Mouse (Mus musculus): ENCODE measurements at regions not wholly inside any gene's neighbourhood (a gene's known extent, or its start where the extent isn't known, plus 50 kb on each side); places are given as distances from the start of the nearest gene placed in this dataset.

- no peaks in the 10 kb centered on the region for H3K4me1 ChIP-seq
- no peak overlapping the region for H3K4me3 ChIP-seq (replicated peaks)
- TF ChIP-seq GATA1 (IDR thresholded peaks at IDR 0.05; ENCODE audit: borderline replicate concordance, low read length) (no peak), FLI1 (IDR thresholded peaks at IDR 0.05; ENCODE audit: low read length) (no peak)
- peaks cover 52% of the 10 kb centered on the region for H3K27me3 ChIP-seq (replicated peaks)
- H3K36me3 ChIP-seq (replicated peaks; ENCODE audit: low read length) = no peaks in the 10 kb centered on the region
- H3K9me3 ChIP-seq = no peaks in the 10 kb centered on the region
These were observed 90.1 kb upstream of the Dio3 start for GRCm38 (mm10) chr12:110188641-110189328.

- no peaks in the 10 kb centered on the region for H3K4me1 ChIP-seq
- H3K4me3 ChIP-seq (replicated peaks) = no peak overlapping the region
- no peak for TF ChIP-seq FLI1 (IDR thresholded peaks at IDR 0.05; ENCODE audit: low read length)
- no peak for TF ChIP-seq GATA1 (IDR thresholded peaks at IDR 0.05; ENCODE audit: borderline replicate concordance, low read length)
- H3K9me3 ChIP-seq = no peaks in the 10 kb centered on the region
- H3K27me3 ChIP-seq (replicated peaks) = peaks cover 52% of the 10 kb centered on the region
- H3K36me3 ChIP-seq (replicated peaks; ENCODE audit: low read length) = no peaks in the 10 kb centered on the region
These were observed 89.6 kb upstream of the Dio3 start for GRCm38 (mm10) chr12:110189329-110189642.

- Histone ChIP-seq H3K27me3 (replicated peaks) (peaks cover 37% of the 10 kb centered on the region), H3K9me3 (no peaks in the 10 kb centered on the region)
These were observed 86.7 kb upstream of the Dio3 start for GRCm38 (mm10) chr12:110192186-110192585.

GRCm38 (mm10) chr12:110197366-110197765 is 81.5 kb upstream of the Dio3 start:
- Histone ChIP-seq H3K27me3 (replicated peaks) (peaks cover 7% of the 10 kb centered on the region), H3K36me3 (replicated peaks; ENCODE audit: low read length) (no peaks in the 10 kb centered on the region), H3K4me1 (no peaks in the 10 kb centered on the region), H3K9me3 (no peaks in the 10 kb centered on the region), H3K4me3 (replicated peaks) (no peak overlapping the region)
- no peak for TF ChIP-seq FLI1 (IDR thresholded peaks at IDR 0.05; ENCODE audit: low read length)
- no peak for TF ChIP-seq GATA1 (IDR thresholded peaks at IDR 0.05; ENCODE audit: borderline replicate concordance, low read length)

More at GRCm38 (mm10) chr12:110192186-110192585, 86.7 kb upstream of the Dio3 start:
- TF ChIP-seq FLI1 (IDR thresholded peaks at IDR 0.05; ENCODE audit: low read length) = no peak
- no peak for TF ChIP-seq GATA1 (IDR thresholded peaks at IDR 0.05; ENCODE audit: borderline replicate concordance, low read length)
- Histone ChIP-seq H3K4me3 (replicated peaks) (no peak overlapping the region), H3K4me1 (no peaks in the 10 kb centered on the region), H3K36me3 (replicated peaks; ENCODE audit: low read length) (no peaks in the 10 kb centered on the region)

GRCm38 (mm10) chr12:110200471-110200870 is 78.4 kb upstream of the Dio3 start:
- TF ChIP-seq GATA1 (IDR thresholded peaks at IDR 0.05; ENCODE audit: borderline replicate concordance, low read length) (no peak), FLI1 (IDR thresholded peaks at IDR 0.05; ENCODE audit: low read length) (no peak)

GRCm38 (mm10) chr12:110200887-110201286 is 78.0 kb upstream of the Dio3 start:
- TF ChIP-seq FLI1 (IDR thresholded peaks at IDR 0.05; ENCODE audit: low read length) (no peak), GATA1 (IDR thresholded peaks at IDR 0.05; ENCODE audit: borderline replicate concordance, low read length) (no peak)
- Histone ChIP-seq H3K4me1 (no peaks in the 10 kb centered on the region), H3K4me3 (replicated peaks) (no peak overlapping the region), H3K36me3 (replicated peaks; ENCODE audit: low read length) (no peaks in the 10 kb centered on the region), H3K27me3 (replicated peaks) (peaks cover 9% of the 10 kb centered on the region), H3K9me3 (no peaks in the 10 kb centered on the region)

More at GRCm38 (mm10) chr12:110200471-110200870, 78.4 kb upstream of the Dio3 start:
- Histone ChIP-seq H3K9me3 (no peaks in the 10 kb centered on the region), H3K4me3 (replicated peaks) (no peak overlapping the region), H3K4me1 (no peaks in the 10 kb centered on the region), H3K36me3 (replicated peaks; ENCODE audit: low read length) (no peaks in the 10 kb centered on the region), H3K27me3 (replicated peaks) (peaks cover 9% of the 10 kb centered on the region)

- Histone ChIP-seq H3K9me3 (no peaks in the 10 kb centered on the region), H3K4me3 (replicated peaks) (no peak overlapping the region), H3K36me3 (replicated peaks; ENCODE audit: low read length) (no peaks in the 10 kb centered on the region), H3K27me3 (replicated peaks) (peaks cover 12% of the 10 kb centered on the region), H3K4me1 (no peaks in the 10 kb centered on the region)
- TF ChIP-seq FLI1 (IDR thresholded peaks at IDR 0.05; ENCODE audit: low read length) (no peak), GATA1 (IDR thresholded peaks at IDR 0.05; ENCODE audit: borderline replicate concordance, low read length) (no peak)
These were observed 75.4 kb upstream of the Dio3 start for GRCm38 (mm10) chr12:110203271-110204014.

- Histone ChIP-seq H3K4me1 (no peaks in the 10 kb centered on the region), H3K4me3 (replicated peaks) (no peak overlapping the region), H3K36me3 (replicated peaks; ENCODE audit: low read length) (no peaks in the 10 kb centered on the region), H3K27me3 (replicated peaks) (peaks cover 12% of the 10 kb centered on the region), H3K9me3 (no peaks in the 10 kb centered on the region)
- TF ChIP-seq GATA1 (IDR thresholded peaks at IDR 0.05; ENCODE audit: borderline replicate concordance, low read length) = no peak
- no peak for TF ChIP-seq FLI1 (IDR thresholded peaks at IDR 0.05; ENCODE audit: low read length)
These were observed 74.5 kb upstream of the Dio3 start for GRCm38 (mm10) chr12:110204246-110204989.

GRCm38 (mm10) chr12:110206271-110206670 is 72.6 kb upstream of the Dio3 start:
- Histone ChIP-seq H3K36me3 (replicated peaks; ENCODE audit: low read length) (no peaks in the 10 kb centered on the region), H3K4me3 (replicated peaks) (no peak overlapping the region), H3K27me3 (replicated peaks) (peaks cover 13% of the 10 kb centered on the region), H3K9me3 (no peaks in the 10 kb centered on the region), H3K4me1 (no peaks in the 10 kb centered on the region)
- TF ChIP-seq GATA1 (IDR thresholded peaks at IDR 0.05; ENCODE audit: borderline replicate concordance, low read length) (no peak), FLI1 (IDR thresholded peaks at IDR 0.05; ENCODE audit: low read length) (no peak)

GRCm38 (mm10) chr12:110206812-110207211 is 72.1 kb upstream of the Dio3 start:
- Histone ChIP-seq H3K4me1 (no peaks in the 10 kb centered on the region), H3K27me3 (replicated peaks) (peaks cover 12% of the 10 kb centered on the region), H3K9me3 (no peaks in the 10 kb centered on the region), H3K4me3 (replicated peaks) (no peak overlapping the region), H3K36me3 (replicated peaks; ENCODE audit: low read length) (no peaks in the 10 kb centered on the region)
- TF ChIP-seq GATA1 (IDR thresholded peaks at IDR 0.05; ENCODE audit: borderline replicate concordance, low read length) = no peak
- TF ChIP-seq FLI1 (IDR thresholded peaks at IDR 0.05; ENCODE audit: low read length) = no peak
